Comparison of ENCODE assay signal across 21 mouse cellular contexts in genomic region chr4:102775596-102776270, GRCm38 (mm10). TPM values are rescaled to one million over a fixed set of nuclear protein-coding genes. Genes with fewer than 3 reads are reported as not detected.
DNase-seq lines count a peak whose midpoint lies in the region; ATAC-seq lines count a peak whose summit lies in the region.
"Had no signal": no experiment of that assay in that cellular context is flagged by ENCODE, and none has a peak within 500 bp of the region (broad histone marks: within the 10 kb centered on the region; RNA-seq: fewer than 3 reads in every experiment).

No protein-coding gene starts in this region.

- peak overlapping the region; percentile 68 for H3K27ac ChIP-seq in kidney, embryonic 15.5 days
- H3K27ac ChIP-seq in embryonic facial prominence, embryonic 10.5 days (replicated peaks), result 0 out of 2 replicates have a peak overlapping the region, but pooled peaks have one; percentile 8
- peak overlapping the region; percentile 64 for H3K27ac ChIP-seq in limb, embryonic 10.5 days
- H3K27ac ChIP-seq: gastrocnemius, adult 2 months; heart, adult 2 months; hindbrain, embryonic 15.5 days had no signal

- H3K4me2 ChIP-seq in kidney, embryonic 15.5 days, result no peak overlapping the region
- H3K4me2 ChIP-seq: heart, embryonic 12.5 days; hindbrain, embryonic 15.5 days had no signal

- 28% methylated on average over 2 of the region's 2 CpGs for WGBS in kidney, embryonic 15.5 days
- WGBS in embryonic facial prominence, embryonic 10.5 days, result 58% methylated on average over 2 of the region's 2 CpGs
- 45% methylated on average over 2 of the region's 2 CpGs for WGBS in limb, embryonic 10.5 days

- H3K36me3 ChIP-seq in kidney, embryonic 15.5 days, result no peaks in the 10 kb centered on the region
- H3K36me3 ChIP-seq in embryonic facial prominence, embryonic 10.5 days (replicated peaks), result no peaks in the 10 kb centered on the region
- H3K36me3 ChIP-seq in limb, embryonic 10.5 days, result no peaks in the 10 kb centered on the region
- H3K36me3 ChIP-seq: heart, embryonic 12.5 days; hindbrain, embryonic 15.5 days had no signal

- H3K9me3 ChIP-seq in kidney, embryonic 15.5 days (replicated peaks), result no peaks in the 10 kb centered on the region
- no peaks in the 10 kb centered on the region for H3K9me3 ChIP-seq in embryonic facial prominence, embryonic 10.5 days
- no peaks in the 10 kb centered on the region for H3K9me3 ChIP-seq in limb, embryonic 10.5 days (replicated peaks)
- H3K9me3 ChIP-seq: heart, embryonic 12.5 days; hindbrain, embryonic 15.5 days had no signal

- H3K27me3 ChIP-seq in kidney, embryonic 15.5 days, result no peaks in the 10 kb centered on the region
- no peaks in the 10 kb centered on the region for H3K27me3 ChIP-seq in embryonic facial prominence, embryonic 10.5 days (replicated peaks; ENCODE audit: low read depth, poor library complexity, severe bottlenecking)
- no peaks in the 10 kb centered on the region for H3K27me3 ChIP-seq in limb, embryonic 10.5 days (ENCODE audit: low read depth, poor library complexity, severe bottlenecking)
- H3K27me3 ChIP-seq: CH12.LX; heart, embryonic 12.5 days; hindbrain, embryonic 15.5 days; Patski had no signal

- H3K4me1 ChIP-seq in kidney, embryonic 15.5 days, result peaks cover 19% of the 10 kb centered on the region
- peaks cover 19% of the 10 kb centered on the region for H3K4me1 ChIP-seq in embryonic facial prominence, embryonic 10.5 days
- peaks cover 18% of the 10 kb centered on the region for H3K4me1 ChIP-seq in limb, embryonic 10.5 days

- ATAC-seq in kidney, embryonic 15.5 days (replicated peaks; ENCODE audit: low FRiP score), result peak; percentile 84
- ATAC-seq: activated CD4-positive, CD25-positive, alpha-beta regulatory T cell, adult 4 months; forebrain, postnatal 0 days; Patski had no signal

- no peak overlapping the region for H3K4me3 ChIP-seq in kidney, embryonic 15.5 days (replicated peaks)
- no peak overlapping the region for H3K4me3 ChIP-seq in embryonic facial prominence, embryonic 10.5 days
- no peak overlapping the region for H3K4me3 ChIP-seq in limb, embryonic 10.5 days
- H3K4me3 ChIP-seq: gastrocnemius, adult 2 months; heart, adult 2 months; heart, embryonic 12.5 days; hindbrain, embryonic 15.5 days had no signal

- H3K9ac ChIP-seq in kidney, embryonic 15.5 days, result no peak overlapping the region
- H3K9ac ChIP-seq: forebrain, postnatal 0 days; heart, embryonic 12.5 days; hindbrain, embryonic 15.5 days had no signal

- peak; percentile 75 for DNase-seq in heart, adult 11 months
- DNase-seq in heart, adult 18-20 months, result no peak
- DNase-seq in kidney, postnatal 4 days, result no peak
- DNase-seq in embryonic facial prominence, embryonic 10.5 days (ENCODE audit: low spot score), result no peak
- DNase-seq in limb, embryonic 10.5 days (ENCODE audit: low spot score), result no peak
- no peak for DNase-seq in embryo, embryonic 9.5 days (ENCODE audit: extremely low spot score)
- DNase-seq: adrenal gland, postnatal 14 days; cerebellum, adult 11-12 months; cerebellum, adult 9-10 months; cerebellum, postnatal 25 days; forebrain, postnatal 0 days; gastrocnemius, adult 2 months; gastrocnemius, postnatal 36 days; heart, adult 2 months; heart, postnatal 36 days had no signal

RNA-seq across cellular contexts. Expression of gene Sgip1, which starts 34.6 kb away (rescaled TPM):
- 1 to 10 TPM in 1 of 2 experiments, under 1 TPM in 1; 0.65 to 1.3 TPM for total RNA-seq in heart, adult 18-20 months (2021)
- polyA plus RNA-seq in kidney, embryonic 15.5 days (2015; fragmentation: Nextera tagmentation; extraction: Ambion mirVana), result 8.8 and 10.5 TPM in 2 replicates
- 10.3 and 10.9 TPM in 2 replicates for polyA plus RNA-seq in embryonic facial prominence, embryonic 10.5 days (2016; fragmentation: Nextera tagmentation; extraction: Ambion mirVana)
- 6.2 and 6.9 TPM in 2 replicates for polyA plus RNA-seq in limb, embryonic 10.5 days (2016; fragmentation: Nextera tagmentation; extraction: Ambion mirVana)

Comparison
In these comparisons a context has a peak if more than half of its experiments do, and no peak if none do; other contexts are left out.
1. H3K27ac ChIP-seq: peak in every context shown above with its lines; median percentile 68 in kidney, embryonic 15.5 days; 64 in limb, embryonic 10.5 days; 8 in embryonic facial prominence, embryonic 10.5 days.